Mouse (Mus musculus) embryonic facial prominence, embryonic 14.5 days (tissue): ENCODE data around the gene Ccdc137. TPM values are rescaled to one million over a fixed set of nuclear protein-coding genes. Genes with fewer than 3 reads are reported as not detected.

Experiments
- ATAC-seq: fragments of 200-750 bp; cut with Nextera tagmentation; 2 replicates; pipeline ENCODE4 v1.8.0; 2017; ENCODE audit warnings: low read depth, moderate number of reproducible peaks, moderate TSS enrichment
- DNase-seq: peaks from one replicate; pipeline ENCODE4 v3.0.0-alpha.2; 2015; ENCODE audit warnings: low spot score
- H3K27ac ChIP-seq: fragments of 300-500 bp; sonication (generic); replicated peaks from 2 replicates; pipeline ENCODE4 v1.5.1; 2014; ENCODE audit warnings: low read depth, mild to moderate bottlenecking, low read length, moderate library complexity
- H3K27me3 ChIP-seq: fragments of 300-500 bp; sonication (generic); replicated peaks from 2 replicates; pipeline ENCODE4 v1.6.1; 2014; ENCODE audit warnings: low read length; ENCODE audit not compliant: control insufficient read depth, insufficient read depth
- H3K36me3 ChIP-seq: fragments of 300-500 bp; sonication (generic); 2 replicates; pipeline ENCODE4 v1.6.1; 2014; ENCODE audit warnings: low read length, mixed read lengths; ENCODE audit not compliant: control insufficient read depth, insufficient read depth
- H3K4me1 ChIP-seq: fragments of 300-500 bp; sonication (generic); 2 replicates; pipeline ENCODE4 v1.6.1; 2014; ENCODE audit warnings: antibody characterized with exemption, low read length; ENCODE audit not compliant: control insufficient read depth, insufficient read depth
- H3K4me2 ChIP-seq: fragments of 300-500 bp; sonication (generic); 2 replicates; pipeline ENCODE4 v1.6.1; 2014; ENCODE audit warnings: low read depth, mild to moderate bottlenecking, low read length, moderate library complexity, mixed read lengths
- H3K4me3 ChIP-seq: fragments of 300-500 bp; sonication (generic); 2 replicates; pipeline ENCODE4 v1.5.1; 2014; ENCODE audit warnings: low read depth, mild to moderate bottlenecking, low read length
- H3K9ac ChIP-seq: fragments of 300-500 bp; sonication (generic); 2 replicates; pipeline ENCODE4 v1.6.1; 2014; ENCODE audit warnings: low read depth, mild to moderate bottlenecking, low read length, moderate library complexity, mixed read lengths
- H3K9me3 ChIP-seq: fragments of 300-500 bp; sonication (generic); 2 replicates; pipeline ENCODE4 v1.6.1; 2016; ENCODE audit warnings: low read length; ENCODE audit not compliant: control insufficient read depth
- WGBS: fragments of 180-500 bp; shearing (Covaris S2); extraction: QIAGEN DNeasy Blood & Tissue Kit; methylation state at CpG from one replicate; pipeline ENCODE4 v1.1.7; 2014; 5-methylcytosine and 5-hydroxymethylcytosine counted together
- polyA plus RNA-seq: library from polyadenylated mRNA; unstranded; fragments of >200 nt; fragmentation: Nextera tagmentation; extraction: Ambion mirVana; gene quantifications from 2 replicates; pipeline ENCODE4 v1.2.1, GENCODE M21; 2014

Ccdc137 gene
- polyA plus RNA-seq, 1 experiment from 2014 or later, result 27.9 TPM

GRCm38 (mm10) chr11:120453306-120453705 lies 4.6 kb upstream of the Ccdc137 start, which contains the start of gene Pde6g:
TSS of gene Pde6g (minus strand) at chr11:120453500.
- H3K27ac ChIP-seq, result no peak within 1 kb of the TSS
- H3K27me3 ChIP-seq, result no peaks in the 10 kb centered on the region
- H3K4me3 ChIP-seq, result no peak within 1 kb of the TSS
- H3K9me3 ChIP-seq, result no peaks in the 10 kb centered on the region
- ATAC-seq (no peak), DNase-seq (no peak)
- H3K36me3 ChIP-seq, result no peaks in the 10 kb centered on the region
- H3K4me2 ChIP-seq, result no peak within 1 kb of the TSS
- no peak within 1 kb of the TSS for H3K9ac ChIP-seq
- 82% methylated on average over 4 of the region's 4 CpGs for WGBS
- H3K4me1 ChIP-seq, result no peaks in the 10 kb centered on the region; the same call in 1 of the 2 replicates

GRCm38 (mm10) chr11:120454965-120455364 lies 3.0 kb upstream of the Ccdc137 start:
- Histone ChIP-seq H3K36me3 (peaks cover 8% of the 10 kb centered on the region; the same call in 1 of the 2 replicates), H3K4me2 (no peak overlapping the region), H3K4me1 (no peaks in the 10 kb centered on the region; the same call in 1 of the 2 replicates), H3K27ac (no peak overlapping the region), H3K9ac (no peak overlapping the region), H3K9me3 (no peaks in the 10 kb centered on the region), H3K4me3 (no peak overlapping the region), H3K27me3 (no peaks in the 10 kb centered on the region)
- 86% methylated on average over 4 of the region's 4 CpGs for WGBS
- DNase-seq (no peak), ATAC-seq (no peak)

GRCm38 (mm10) chr11:120455413-120455812 lies 2.5 kb upstream of the Ccdc137 start:
- Histone ChIP-seq H3K27me3 (no peaks in the 10 kb centered on the region), H3K4me1 (no peaks in the 10 kb centered on the region; the same call in 1 of the 2 replicates), H3K36me3 (peaks cover 11% of the 10 kb centered on the region; the same call in 1 of the 2 replicates), H3K27ac (no peak overlapping the region), H3K9me3 (no peaks in the 10 kb centered on the region), H3K4me3 (no peak overlapping the region), H3K4me2 (no peak overlapping the region), H3K9ac (no peak overlapping the region)
- WGBS, result 97% methylated on average over 7 of the region's 7 CpGs
- DNase-seq (no peak), ATAC-seq (no peak)

- Histone ChIP-seq H3K9ac (peak overlapping the region; percentile 94), H3K36me3 (peaks cover 30% of the 10 kb centered on the region), H3K4me1 (no peaks in the 10 kb centered on the region; the same call in 1 of the 2 replicates), H3K4me2 (peak overlapping the region; percentile 72), H3K27me3 (no peaks in the 10 kb centered on the region), H3K9me3 (no peaks in the 10 kb centered on the region), H3K27ac (peak overlapping the region; percentile 76), H3K4me3 (peak overlapping the region; percentile 71)
- ATAC-seq (peak; percentile 14), DNase-seq (no peak)
- WGBS, result 37% methylated on average over 14 of the region's 14 CpGs
Measured at GRCm38 (mm10) chr11:120457370-120457769, 545 bp upstream of the Ccdc137 start.

GRCm38 (mm10) chr11:120458847-120459597 lies 1.1 kb downstream of the Ccdc137 start:
- Histone ChIP-seq H3K9me3 (no peaks in the 10 kb centered on the region), H3K27me3 (no peaks in the 10 kb centered on the region), H3K4me2 (peak overlapping the region; percentile 72), H3K9ac (peak overlapping the region; percentile 94), H3K4me3 (peak overlapping the region; percentile 71), H3K36me3 (peaks cover 44% of the 10 kb centered on the region), H3K4me1 (no peaks in the 10 kb centered on the region; the same call in 1 of the 2 replicates), H3K27ac (peak overlapping the region; percentile 76; the same call in 1 of the 2 replicates)
- 74% methylated on average over 6 of the region's 6 CpGs for WGBS
- ATAC-seq (no peak), DNase-seq (no peak)

- DNase-seq (no peak), ATAC-seq (no peak)
- H3K9ac ChIP-seq, result no peak overlapping the region
- H3K9me3 ChIP-seq, result no peaks in the 10 kb centered on the region
- H3K36me3 ChIP-seq, result peaks cover 59% of the 10 kb centered on the region
- H3K4me1 ChIP-seq, result peaks cover 12% of the 10 kb centered on the region
- 88% methylated on average over 2 of the region's 2 CpGs for WGBS
- no peaks in the 10 kb centered on the region for H3K27me3 ChIP-seq
- no peak overlapping the region for H3K4me3 ChIP-seq
- H3K4me2 ChIP-seq, result no peak overlapping the region
- no peak overlapping the region for H3K27ac ChIP-seq
Measured at GRCm38 (mm10) chr11:120463536-120463935, 5.6 kb downstream of the Ccdc137 start.

GRCm38 (mm10) chr11:120464365-120464764 lies 6.5 kb downstream of the Ccdc137 start:
- Histone ChIP-seq H3K4me1 (peaks cover 15% of the 10 kb centered on the region), H3K36me3 (peaks cover 61% of the 10 kb centered on the region), H3K27ac (no peak overlapping the region), H3K4me2 (no peak overlapping the region), H3K9me3 (no peaks in the 10 kb centered on the region), H3K27me3 (no peaks in the 10 kb centered on the region), H3K4me3 (no peak overlapping the region), H3K9ac (no peak overlapping the region)
- WGBS, result 84% methylated on average over 5 of the region's 5 CpGs
- DNase-seq, result no peak
- ATAC-seq, result no peak

- Histone ChIP-seq H3K9me3 (no peaks in the 10 kb centered on the region), H3K4me1 (peaks cover 15% of the 10 kb centered on the region), H3K27me3 (no peaks in the 10 kb centered on the region), H3K27ac (no peak overlapping the region), H3K9ac (no peak overlapping the region), H3K4me2 (0 out of 2 replicates have a peak overlapping the region, but pooled peaks have one; percentile 91), H3K36me3 (peaks cover 63% of the 10 kb centered on the region), H3K4me3 (no peak overlapping the region)
- WGBS, result 82% methylated on average over 4 of the region's 4 CpGs
- DNase-seq (no peak), ATAC-seq (no peak)
Measured at GRCm38 (mm10) chr11:120465521-120465920, 7.6 kb downstream of the Ccdc137 start.
